Mouse (Mus musculus) MEL (cell line): ENCODE measurements around the gene Exoc4. TPM values are rescaled to one million over a fixed set of nuclear protein-coding genes. Genes with fewer than 3 reads are reported as not detected.
A peak's percentile ranks its signal among the peaks of the same experiment; 100 is the strongest.

Experiments used
- DNase-seq: peaks from one replicate; pipeline ENCODE4 v3.0.0; 2011; ENCODE audit warnings: low read depth, low spot score
- H3K27ac ChIP-seq: 2 replicates; pipeline ENCODE4 v1.5.1; 2012; ENCODE audit warnings: low read depth, mild to moderate bottlenecking, control low read depth, low read length, moderate library complexity; ENCODE audit not compliant: control insufficient read depth
- H3K27me3 ChIP-seq, 2 experiments: fragments of 150-350 bp in 1 of 2; sonication (generic) in 1 of 2; 2 replicates each; pipeline ENCODE4 v1.6.1; 2012; ENCODE audit warnings: low read length in 2 of 2, mild to moderate bottlenecking in 2 of 2, improper control_type of control experiment in 1 of 2, moderate library complexity in 1 of 2; ENCODE audit not compliant: insufficient read depth in 2 of 2, control insufficient read depth in 1 of 2
- H3K36me3 ChIP-seq, 2 experiments: 2 replicates each; pipeline ENCODE4 v1.6.1; 2012 to 2014; ENCODE audit warnings: low read length in 2 of 2, improper control_type of control experiment in 1 of 2, inconsistent platforms in 1 of 2, mild to moderate bottlenecking in 1 of 2; ENCODE audit not compliant: insufficient read depth in 2 of 2, control insufficient read depth in 1 of 2
- H3K4me1 ChIP-seq, 2 experiments: fragments of 150-350 bp in 1 of 2; sonication (generic) in 1 of 2; 2 replicates each; pipeline ENCODE4 v1.6.1; 2012; ENCODE audit warnings: low read length in 2 of 2, improper control_type of control experiment in 1 of 2, mild to moderate bottlenecking in 1 of 2; ENCODE audit not compliant: insufficient read depth in 2 of 2, control insufficient read depth in 1 of 2
- H3K4me3 ChIP-seq, 2 experiments: fragments of 150-350 bp in 1 of 2; sonication (generic) in 1 of 2; 2 replicates each; pipeline ENCODE4 v1.5.1; 2012; ENCODE audit warnings: low read depth in 2 of 2, low read length in 2 of 2, mild to moderate bottlenecking in 2 of 2, moderate library complexity in 2 of 2, control low read depth in 1 of 2, improper control_type of control experiment in 1 of 2; ENCODE audit not compliant: control insufficient read depth in 1 of 2, insufficient read depth in 1 of 2
- H3K79me2 ChIP-seq: 2 replicates; pipeline ENCODE4 v1.6.1; 2012; ENCODE audit warnings: mild to moderate bottlenecking, low read length, moderate library complexity; ENCODE audit not compliant: control insufficient read depth, poor library complexity, insufficient read depth
- H3K9ac ChIP-seq: 2 replicates; pipeline ENCODE4 v1.6.1; 2012; ENCODE audit warnings: low read depth, mild to moderate bottlenecking, control low read depth, low read length, moderate library complexity; ENCODE audit not compliant: control insufficient read depth, poor library complexity, severe bottlenecking
- H3K9me3 ChIP-seq: fragments of 150-350 bp; sonication (generic); replicated peaks from 2 replicates; pipeline ENCODE4 v1.6.1; 2012; ENCODE audit warnings: mild to moderate bottlenecking, low read length, improper control_type of control experiment, moderate library complexity; ENCODE audit not compliant: insufficient read depth
- BHLHE40 ChIP-seq: IDR thresholded peaks from 2 replicates; pipeline ENCODE4 v1.6.1; 2012; ENCODE audit warnings: low read depth, mild to moderate bottlenecking, inconsistent platforms, low read length, improper control_type of control experiment, borderline replicate concordance
- CHD1 ChIP-seq: IDR thresholded peaks from 2 replicates; pipeline ENCODE4 v1.6.1; 2012; ENCODE audit warnings: low read depth, mild to moderate bottlenecking, inconsistent platforms, low read length, improper control_type of control experiment
- CHD2 ChIP-seq: IDR thresholded peaks from 2 replicates; pipeline ENCODE4 v1.6.1; 2011; ENCODE audit warnings: low read length, improper control_type of control experiment
- CTCF ChIP-seq, 3 experiments: IDR thresholded peaks in 2 of 3; conservative IDR thresholded peaks in 1 of 3; 2 replicates each; pipeline ENCODE4 v1.5.1; 2011 to 2012; ENCODE audit warnings: low read length in 3 of 3, low read depth in 2 of 3, mild to moderate bottlenecking in 2 of 3, improper control_type of control experiment in 1 of 3, inconsistent platforms in 1 of 3, mixed read lengths in 1 of 3, moderate library complexity in 1 of 3; ENCODE audit not compliant: control insufficient read depth in 1 of 3, insufficient read depth in 1 of 3, poor library complexity in 1 of 3, severe bottlenecking in 1 of 3
- ELF1 ChIP-seq: IDR thresholded peaks from 2 replicates; pipeline ENCODE4 v1.6.1; 2014; ENCODE audit warnings: low read depth, mild to moderate bottlenecking, inconsistent platforms, low read length, improper control_type of control experiment, moderate library complexity
- EP300 ChIP-seq, 2 experiments: IDR thresholded peaks; 2 replicates each; pipeline ENCODE4 v1.6.1; 2011; ENCODE audit warnings: improper control_type of control experiment in 2 of 2, low read length in 2 of 2, low read depth in 1 of 2, mild to moderate bottlenecking in 1 of 2
- ETS1 ChIP-seq: IDR thresholded peaks from 2 replicates; pipeline ENCODE4 v1.6.1; 2012; ENCODE audit warnings: low read depth, mild to moderate bottlenecking, inconsistent platforms, low read length, improper control_type of control experiment, moderate library complexity
- GATA1 ChIP-seq: IDR thresholded peaks from 2 replicates; pipeline ENCODE4 v1.6.1; 2011; ENCODE audit warnings: low read depth, low read length, improper control_type of control experiment
- JUND ChIP-seq: IDR thresholded peaks from 2 replicates; pipeline ENCODE4 v1.6.1; 2011; ENCODE audit warnings: low read depth, mild to moderate bottlenecking, improper control_type of control experiment, low read length
- KAT2A ChIP-seq: conservative IDR thresholded peaks from 2 replicates; pipeline ENCODE4 v1.6.1; 2012; ENCODE audit warnings: low read depth, low read length, improper control_type of control experiment, inconsistent platforms
- MAFK ChIP-seq: IDR thresholded peaks from 2 replicates; pipeline ENCODE4 v1.6.1; 2011; ENCODE audit warnings: low read depth, mild to moderate bottlenecking, low read length, improper control_type of control experiment, borderline replicate concordance
- MYB ChIP-seq: IDR thresholded peaks from 2 replicates; pipeline ENCODE4 v1.6.1; 2011; ENCODE audit warnings: mild to moderate bottlenecking, low read depth, low read length, improper control_type of control experiment
- MYC ChIP-seq: IDR thresholded peaks from 2 replicates; pipeline ENCODE4 v1.6.1; 2011; ENCODE audit warnings: low read depth, mild to moderate bottlenecking, low read length, improper control_type of control experiment, moderate library complexity
- NRF1 ChIP-seq: IDR thresholded peaks from 2 replicates; pipeline ENCODE4 v1.6.1; 2014; ENCODE audit warnings: low read depth, mild to moderate bottlenecking, inconsistent platforms, low read length, improper control_type of control experiment, moderate library complexity; ENCODE audit not compliant: poor library complexity, insufficient read depth, severe bottlenecking
- POLR2AphosphoS5 ChIP-seq: IDR thresholded peaks from 2 replicates; pipeline ENCODE4 v1.6.1; 2012; ENCODE audit warnings: low read depth, borderline replicate concordance, mild to moderate bottlenecking, inconsistent platforms, low read length, moderate library complexity, mixed read lengths
- TAL1 ChIP-seq: IDR thresholded peaks from 2 replicates; pipeline ENCODE4 v1.6.1; 2012; ENCODE audit warnings: mild to moderate bottlenecking, inconsistent platforms, low read length, moderate library complexity, mixed read lengths
- TBP ChIP-seq: IDR thresholded peaks from 2 replicates; pipeline ENCODE4 v1.8.0; 2011; ENCODE audit warnings: low read depth, low read length, improper control_type of control experiment
- USF1 ChIP-seq: IDR thresholded peaks from 2 replicates; pipeline ENCODE4 v1.6.1; 2014; ENCODE audit warnings: low read depth, mild to moderate bottlenecking, inconsistent platforms, low read length, improper control_type of control experiment, moderate library complexity
- ZKSCAN1 ChIP-seq: IDR thresholded peaks from 2 replicates; pipeline ENCODE4 v1.6.1; 2012; ENCODE audit warnings: low read depth, mild to moderate bottlenecking, inconsistent platforms, low read length, improper control_type of control experiment, moderate library complexity
- ZNF384 ChIP-seq: IDR thresholded peaks from 2 replicates; pipeline ENCODE4 v1.6.1; 2012; ENCODE audit warnings: low read depth, mild to moderate bottlenecking, inconsistent platforms, low read length, improper control_type of control experiment
- polyA plus RNA-seq, 2 experiments: library from polyadenylated mRNA; stranded (reverse) in 1 of 2; unstranded in 1 of 2; fragments of >175 nt in 1 of 2; fragments of >200 nt in 1 of 2; gene quantifications; 2 replicates each; pipeline versions ENCODE4 v1.2.1 to v1.2.4; 2012; ENCODE audit warnings: low replicate concordance in 2 of 2, low read depth in 1 of 2; ENCODE audit not compliant: insufficient read length in 2 of 2, insufficient read depth in 1 of 2, missing spikeins in 1 of 2
- total RNA-seq: library from RNA; depleted of rRNA; stranded (reverse); fragments of 300-350 nt; gene quantifications from 2 replicates; pipeline ENCODE4 v1.2.3, GENCODE M21; 2012

The Exoc4 gene
- total and polyA plus RNA-seq, 3 experiments: 16.4 to 22.6 TPM; not detected in 1

DNA sequence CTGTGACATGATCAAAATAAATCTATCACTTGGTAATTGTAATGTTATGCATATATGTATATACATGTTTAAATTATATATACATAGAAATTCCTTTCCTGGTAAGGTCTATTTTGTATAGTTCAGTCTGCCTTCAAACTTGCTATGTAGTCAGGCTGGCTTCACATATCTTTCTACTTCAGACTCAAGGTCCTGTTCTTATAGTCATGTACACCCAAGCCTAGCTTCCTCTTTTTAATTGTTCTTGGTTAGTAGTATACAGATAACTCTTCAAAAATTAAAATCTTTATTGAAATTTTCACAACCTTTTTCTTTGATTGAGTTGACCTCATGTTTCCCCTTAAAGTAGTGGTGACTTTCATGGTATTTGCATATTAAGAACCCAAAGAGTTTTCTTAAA is 176.1 kb downstream of the Exoc4 start:
- peak; percentile 67 for DNase-seq
- Histone ChIP-seq H3K36me3 (0 out of 4 replicates have a peak, but pooled peaks cover 0 to under 1% of the 10 kb centered on the region in 2 experiments), H3K9me3 (no peaks in the 10 kb centered on the region), H3K79me2 (no peaks in the 10 kb centered on the region), H3K4me3 (no peak overlapping the region), H3K27ac (no peak overlapping the region), H3K4me1 (no peaks in the 10 kb centered on the region; a peak in 1 of 4 replicates), H3K9ac (no peak overlapping the region)
- no peak for TF ChIP-seq JUND
- peak; percentile 45; the same call in 1 of the 2 replicates for TF ChIP-seq GATA1
- 0 out of 2 replicates have a peak, but pooled peaks have one; percentile 19 for TF ChIP-seq TBP
- TF ChIP-seq EP300 (IDR thresholded peaks at IDR 0.05; ENCODE audit: low read depth in 1 of 2, low read length in 2 of 2): peak; percentile 14 to 71; a peak in 3 of 4 replicates
- TF ChIP-seq, all 39 proteins: peak for 3
- H3K27me3 ChIP-seq: no peaks in the 10 kb centered on the region

DNA sequence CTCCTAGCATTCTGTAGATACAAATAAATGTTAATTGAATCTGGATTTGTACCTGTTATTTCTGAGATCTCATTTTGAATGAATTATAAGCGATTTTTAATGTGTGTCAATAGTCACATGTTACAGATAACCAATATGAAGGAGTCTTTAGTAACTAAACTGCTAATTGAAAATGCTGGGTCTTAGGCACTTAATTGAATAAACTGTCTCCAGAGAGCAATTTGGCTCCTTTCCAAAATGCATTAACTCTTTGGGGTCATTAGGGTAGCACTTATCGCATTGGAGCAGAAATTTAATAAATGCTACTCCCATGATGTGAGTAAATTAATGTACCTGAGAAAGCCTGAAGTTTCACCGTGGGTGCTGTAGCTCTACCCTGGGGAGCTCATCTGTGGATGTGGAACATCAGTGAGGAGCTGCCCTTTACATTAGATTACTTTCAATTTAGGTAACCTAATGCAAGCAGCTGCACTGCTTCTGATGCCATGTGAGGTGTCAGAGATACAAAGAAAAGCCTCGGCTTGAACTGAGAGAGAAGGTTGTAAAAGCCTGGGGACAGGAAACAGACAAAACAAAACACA is 182.4 kb downstream of the Exoc4 start:
- Histone ChIP-seq H3K4me3 (no peak overlapping the region), H3K27me3 (no peaks in the 10 kb centered on the region)

GRCm38 (mm10) chr6:33440508-33440907 is 191.6 kb downstream of the Exoc4 start:
- TF ChIP-seq ELF1 (no peak), ZKSCAN1 (no peak), MYC (no peak), TAL1 (no peak), MYB (no peak), KAT2A (no peak), CTCF (IDR thresholded peaks at IDR 0.05 in 2 of 3, conservative IDR thresholded peaks at IDR 0.05 in 1 of 3; ENCODE audit: control insufficient read depth in 1 of 3, insufficient read depth in 1 of 3, low read depth in 2 of 3, low read length in 3 of 3, poor library complexity in 1 of 3, severe bottlenecking in 1 of 3) (no peak), CHD2 (no peak), MAFK (no peak), ETS1 (no peak), ZNF384 (no peak), BHLHE40 (no peak), EP300 (IDR thresholded peaks at IDR 0.05; ENCODE audit: low read depth in 1 of 2, low read length in 2 of 2) (no peak), CHD1 (no peak), GATA1 (no peak)
- TF ChIP-seq, all 39 proteins: peak for 0
- Histone ChIP-seq H3K9ac (no peak overlapping the region), H3K9me3 (no peaks in the 10 kb centered on the region), H3K79me2 (no peaks in the 10 kb centered on the region), H3K27me3 (no peaks in the 10 kb centered on the region), H3K4me3 (no peak overlapping the region), H3K36me3 (no peaks in the 10 kb centered on the region), H3K27ac (no peak overlapping the region), H3K4me1 (no peaks in the 10 kb centered on the region)
- no peak for DNase-seq

More for the DNA sequence above, 182.4 kb downstream of the Exoc4 start:
- TF ChIP-seq POLR2AphosphoS5: no peak
- no peak for TF ChIP-seq MYB
- no peak for TF ChIP-seq ZKSCAN1
- TF ChIP-seq EP300 (IDR thresholded peaks at IDR 0.05; ENCODE audit: low read depth in 1 of 2, low read length in 2 of 2): no peak
- no peak for TF ChIP-seq ZNF384
- no peak for TF ChIP-seq BHLHE40
- TF ChIP-seq CHD2: no peak
- no peak for TF ChIP-seq GATA1
- TF ChIP-seq USF1: no peak
- no peak for TF ChIP-seq NRF1
- no peaks in the 10 kb centered on the region for H3K36me3 ChIP-seq
- DNase-seq: no peak
- no peaks in the 10 kb centered on the region for H3K79me2 ChIP-seq
- H3K9ac ChIP-seq: no peak overlapping the region
- no peaks in the 10 kb centered on the region for H3K4me1 ChIP-seq
- H3K9me3 ChIP-seq: no peaks in the 10 kb centered on the region
- H3K27ac ChIP-seq: no peak overlapping the region
